In genomic region chr9:113979356-113979755, GRCm38 (mm10) we compare ENCODE assay signal across 18 mouse cellular contexts. TPM values are rescaled to one million over a fixed set of nuclear protein-coding genes. Genes with fewer than 3 reads are reported as not detected.
DNase-seq lines count a peak whose midpoint lies in the region; ATAC-seq and TF ChIP-seq lines count a peak whose summit lies in the region.
"Had no signal": no experiment of that assay in that cellular context is flagged by ENCODE, and none has a peak within 500 bp of the region (broad histone marks: within the 10 kb centered on the region; RNA-seq: fewer than 3 reads in every experiment).

No protein-coding gene starts in this region.

- DNase-seq in adrenal gland, postnatal 14 days: peak; percentile 25
- no peak for DNase-seq in adrenal gland, adult 2 months
- DNase-seq in cerebellum, postnatal 25 days: peak; percentile 60 to 71
- peak; percentile 34 to 59 for DNase-seq in kidney, postnatal 4 days
- no peak for DNase-seq in stomach, postnatal 0 days (ENCODE audit: low spot score)
- DNase-seq in forebrain, embryonic 11.5 days (ENCODE audit: low spot score): no peak
- DNase-seq: liver, embryonic 13.5 days; lung, postnatal 10 days; right cerebral cortex, postnatal 14 days; thymus, adult 2 months had no signal

- H3K27me3 ChIP-seq in intestine, postnatal 0 days (replicated peaks; ENCODE audit: control insufficient read depth, insufficient read depth, low read length): no peaks in the 10 kb centered on the region
- H3K27me3 ChIP-seq in intestine, embryonic 16.5 days (replicated peaks; ENCODE audit: control insufficient read depth, insufficient read depth, low read length): no peaks in the 10 kb centered on the region
- H3K27me3 ChIP-seq in stomach, postnatal 0 days (ENCODE audit: control insufficient read depth, insufficient read depth, low read length): no peaks in the 10 kb centered on the region
- H3K27me3 ChIP-seq in forebrain, embryonic 11.5 days (ENCODE audit: control insufficient read depth, insufficient read depth, low read length): no peaks in the 10 kb centered on the region
- H3K27me3 ChIP-seq: CH12.LX; forebrain, embryonic 13.5 days; heart, embryonic 15.5 days; liver, embryonic 13.5 days had no signal

- no peak overlapping the region for H3K9ac ChIP-seq in intestine, postnatal 0 days (ENCODE audit: low read depth, low read length)
- H3K9ac ChIP-seq in intestine, embryonic 16.5 days (ENCODE audit: low read depth, low read length): no peak overlapping the region
- no peak overlapping the region for H3K9ac ChIP-seq in stomach, postnatal 0 days (ENCODE audit: low read length)
- H3K9ac ChIP-seq in forebrain, embryonic 11.5 days (ENCODE audit: low read length): no peak overlapping the region
- H3K9ac ChIP-seq: forebrain, embryonic 13.5 days; heart, embryonic 15.5 days; liver, embryonic 13.5 days had no signal

- no peak for TF ChIP-seq CTCF in intestine, postnatal 0 days (IDR thresholded peaks at IDR 0.05; ENCODE audit: low read depth)
- no peak for TF ChIP-seq CTCF in stomach, postnatal 0 days (IDR thresholded peaks at IDR 0.05; ENCODE audit: low read depth)

- TF ChIP-seq EP300 in stomach, postnatal 0 days (optimal IDR thresholded peaks at IDR 0.05): no peak

- peak overlapping the region; percentile 74 for H3K27ac ChIP-seq in intestine, postnatal 0 days (ENCODE audit: low read depth, low read length)
- H3K27ac ChIP-seq in intestine, embryonic 16.5 days (ENCODE audit: low read length): no peak overlapping the region
- H3K27ac ChIP-seq in stomach, postnatal 0 days (replicated peaks): no peak overlapping the region
- no peak overlapping the region for H3K27ac ChIP-seq in forebrain, embryonic 11.5 days (ENCODE audit: low read depth, low read length)
- H3K27ac ChIP-seq: forebrain, embryonic 13.5 days; heart, embryonic 15.5 days; hindbrain, postnatal 0 days; liver, embryonic 13.5 days had no signal

- H3K4me2 ChIP-seq in intestine, postnatal 0 days (replicated peaks; ENCODE audit: low read depth): no peak overlapping the region
- no peak overlapping the region for H3K4me2 ChIP-seq in intestine, embryonic 16.5 days (ENCODE audit: low read depth, low read length)
- no peak overlapping the region for H3K4me2 ChIP-seq in stomach, postnatal 0 days (replicated peaks; ENCODE audit: low read depth)
- no peak overlapping the region for H3K4me2 ChIP-seq in forebrain, embryonic 11.5 days (ENCODE audit: low read depth, low read length, severe bottlenecking)
- H3K4me2 ChIP-seq: forebrain, embryonic 13.5 days; heart, embryonic 15.5 days; liver, embryonic 13.5 days; midbrain, embryonic 11.5 days had no signal

- WGBS in intestine, postnatal 0 days: 82% methylated on average over 13 of the region's 13 CpGs
- 89% methylated on average over 13 of the region's 13 CpGs for WGBS in intestine, embryonic 16.5 days
- WGBS in stomach, postnatal 0 days: 90% methylated on average over 13 of the region's 13 CpGs
- 95% methylated on average over 13 of the region's 13 CpGs for WGBS in forebrain, embryonic 11.5 days

- ATAC-seq in intestine, postnatal 0 days: no peak
- ATAC-seq in intestine, embryonic 16.5 days: no peak
- no peak for ATAC-seq in stomach, postnatal 0 days (ENCODE audit: low FRiP score, low TSS enrichment)
- no peak for ATAC-seq in forebrain, embryonic 11.5 days (replicated peaks; ENCODE audit: low FRiP score)
- ATAC-seq: activated CD4-positive, CD25-positive, alpha-beta regulatory T cell, adult 4 months; forebrain, embryonic 13.5 days; hindbrain, postnatal 0 days had no signal

- no peaks in the 10 kb centered on the region for H3K9me3 ChIP-seq in intestine, postnatal 0 days (ENCODE audit: control insufficient read depth)
- H3K9me3 ChIP-seq in intestine, embryonic 16.5 days (ENCODE audit: control insufficient read depth, low read length): no peaks in the 10 kb centered on the region
- no peaks in the 10 kb centered on the region for H3K9me3 ChIP-seq in stomach, postnatal 0 days (ENCODE audit: control insufficient read depth, low read length)
- H3K9me3 ChIP-seq in forebrain, embryonic 11.5 days (ENCODE audit: control insufficient read depth, low read length): no peaks in the 10 kb centered on the region
- H3K9me3 ChIP-seq: forebrain, embryonic 13.5 days; heart, embryonic 15.5 days; liver, embryonic 13.5 days had no signal

- no peaks in the 10 kb centered on the region for H3K4me1 ChIP-seq in intestine, postnatal 0 days (replicated peaks; ENCODE audit: control insufficient read depth, insufficient read depth, low read length)
- no peaks in the 10 kb centered on the region for H3K4me1 ChIP-seq in intestine, embryonic 16.5 days (ENCODE audit: control insufficient read depth, insufficient read depth, low read length)
- no peaks in the 10 kb centered on the region for H3K4me1 ChIP-seq in stomach, postnatal 0 days (replicated peaks; ENCODE audit: control insufficient read depth, insufficient read depth)
- H3K4me1 ChIP-seq in forebrain, embryonic 11.5 days (replicated peaks; ENCODE audit: control insufficient read depth, insufficient read depth, low read length): no peaks in the 10 kb centered on the region

- no peak overlapping the region for H3K4me3 ChIP-seq in intestine, postnatal 0 days (ENCODE audit: low read depth, low read length)
- H3K4me3 ChIP-seq in intestine, embryonic 16.5 days (ENCODE audit: low read length): no peak overlapping the region
- H3K4me3 ChIP-seq in stomach, postnatal 0 days (ENCODE audit: low read depth, low read length): no peak overlapping the region
- H3K4me3 ChIP-seq in forebrain, embryonic 11.5 days (ENCODE audit: low read depth, low read length): no peak overlapping the region
- H3K4me3 ChIP-seq: forebrain, embryonic 13.5 days; heart, embryonic 15.5 days; liver, embryonic 13.5 days had no signal

- H3K36me3 ChIP-seq in intestine, postnatal 0 days (ENCODE audit: control insufficient read depth, insufficient read depth): peaks cover 43% of the 10 kb centered on the region
- H3K36me3 ChIP-seq in intestine, embryonic 16.5 days (ENCODE audit: control insufficient read depth, insufficient read depth, low read length): no peaks in the 10 kb centered on the region
- H3K36me3 ChIP-seq in stomach, postnatal 0 days (ENCODE audit: control insufficient read depth, insufficient read depth, low read length): peaks cover 14% of the 10 kb centered on the region
- H3K36me3 ChIP-seq in forebrain, embryonic 11.5 days (ENCODE audit: control insufficient read depth, insufficient read depth, low read length): peaks cover 8% of the 10 kb centered on the region

RNA-seq across cellular contexts. Expression of gene Ubp1, which starts 48.6 kb away (rescaled TPM):
- 55.6 and 57.3 TPM in 2 replicates for total RNA-seq in adrenal gland, postnatal 14 days (2021)
- 10 to 100 TPM; 42.0 to 74.1 TPM for total RNA-seq in adrenal gland, adult 2 months (2021)
- polyA plus RNA-seq in adrenal gland, adult 2 months (2012; rRNA removed): 42.2 and 48.0 TPM in 2 replicates
- 14.7 and 15.6 TPM in 2 replicates for polyA plus RNA-seq in intestine, postnatal 0 days (2015; fragmentation: Nextera tagmentation; extraction: Ambion mirVana)
- 17.3 and 22.2 TPM in 2 replicates for polyA plus RNA-seq in intestine, embryonic 16.5 days (2015; fragmentation: Nextera tagmentation; extraction: Ambion mirVana)
- polyA plus RNA-seq in stomach, postnatal 0 days (2015; fragmentation: Nextera tagmentation; extraction: Ambion mirVana): 14.4 and 16.5 TPM in 2 replicates
- 51.7 and 52.5 TPM in 2 replicates for polyA plus RNA-seq in forebrain, embryonic 11.5 days (2014; fragmentation: Nextera tagmentation; extraction: Ambion mirVana)

Comparison
In these comparisons a context has a peak if more than half of its experiments do, and no peak if none do; other contexts are left out.
1. DNase-seq: peak in adrenal gland, postnatal 14 days (single experiment), cerebellum, postnatal 25 days (2 of 2) and kidney, postnatal 4 days (2 of 2); none in adrenal gland, adult 2 months (single experiment), stomach, postnatal 0 days (single experiment) and forebrain, embryonic 11.5 days (single experiment).